Mouse (Mus musculus) G1E (cell line): ENCODE data around the gene Sapcd1.

Source experiments
- CTCF ChIP-seq: IDR thresholded peaks from 2 replicates; pipeline ENCODE4 v1.5.1; 2012; ENCODE audit warnings: low read depth, low read length, inconsistent platforms, mixed read lengths
- GATA2 ChIP-seq: IDR thresholded peaks from 2 replicates; pipeline ENCODE4 v1.6.1; 2012; ENCODE audit warnings: low read depth, low read length, inconsistent platforms, borderline replicate concordance
- POLR2AphosphoS5 ChIP-seq: IDR thresholded peaks from 2 replicates; pipeline ENCODE4 v1.6.1; 2012; ENCODE audit warnings: low read depth, low read length, inconsistent platforms; ENCODE audit not compliant: insufficient replicate concordance
- TAL1 ChIP-seq: conservative IDR thresholded peaks from 2 replicates; pipeline ENCODE4 v1.6.1; 2012; ENCODE audit warnings: low read depth, low read length, inconsistent platforms, mixed read lengths

DNA sequence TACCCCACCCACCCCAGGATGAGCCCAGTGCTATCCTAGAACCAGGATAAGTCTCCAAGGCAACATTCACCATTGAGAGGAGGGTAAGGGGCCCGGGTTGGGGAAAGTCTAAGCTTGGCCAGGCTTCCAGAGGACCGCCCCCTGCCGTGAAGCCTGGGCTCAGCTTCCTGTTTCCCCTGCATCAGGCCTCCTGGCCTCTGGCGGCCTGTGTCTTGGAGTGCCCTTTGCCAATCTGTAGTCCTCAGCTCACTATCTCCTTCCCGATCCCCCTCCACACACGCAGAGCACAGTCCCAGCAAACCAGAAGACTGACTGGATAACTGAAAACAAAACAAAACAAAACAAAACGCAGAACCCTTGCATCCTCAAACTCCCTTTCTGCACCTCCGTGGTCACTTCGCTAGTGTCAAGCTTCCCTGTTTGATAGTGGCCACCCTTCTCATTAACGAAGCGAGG, 21.8 kb upstream of the Sapcd1 start, which contains the start of gene Clic1:
- TF ChIP-seq TAL1 (no peak), CTCF (no peak), POLR2AphosphoS5 (no peak), GATA2 (no peak)
